Mouse (Mus musculus) embryonic facial prominence, embryonic 15.5 days (tissue): ENCODE measurements around the gene Hist1h1e. TPM values are rescaled to one million over a fixed set of nuclear protein-coding genes. Genes with fewer than 3 reads are reported as not detected.

Experiments
- ATAC-seq: fragments of 200-750 bp; cut with Nextera tagmentation; 2 replicates; pipeline ENCODE4 v1.8.0; 2017; ENCODE audit warnings: low read depth, moderate TSS enrichment; ENCODE audit not compliant: insufficient number of reproducible peaks, low FRiP score, low TSS enrichment
- H3K27ac ChIP-seq: fragments of 300-500 bp; sonication (generic); replicated peaks from 2 replicates; pipeline ENCODE4 v1.5.1; 2015; ENCODE audit warnings: mild to moderate bottlenecking, inconsistent platforms
- H3K27me3 ChIP-seq: fragments of 300-500 bp; sonication (generic); 2 replicates; pipeline ENCODE4 v1.6.1; 2015; ENCODE audit warnings: inconsistent platforms
- H3K36me3 ChIP-seq: fragments of 300-500 bp; sonication (generic); 2 replicates; pipeline ENCODE4 v1.6.1; 2015; ENCODE audit warnings: mild to moderate bottlenecking, inconsistent platforms
- H3K4me1 ChIP-seq: fragments of 300-500 bp; sonication (generic); 2 replicates; pipeline ENCODE4 v1.6.1; 2015; ENCODE audit warnings: inconsistent platforms
- H3K4me2 ChIP-seq: fragments of 300-500 bp; sonication (generic); replicated peaks from 2 replicates; pipeline ENCODE4 v1.6.1; 2015; ENCODE audit warnings: mild to moderate bottlenecking, inconsistent platforms
- H3K4me3 ChIP-seq: fragments of 300-500 bp; sonication (generic); replicated peaks from 2 replicates; pipeline ENCODE4 v1.5.1; 2015; ENCODE audit warnings: mild to moderate bottlenecking, inconsistent platforms
- H3K9ac ChIP-seq: fragments of 300-500 bp; sonication (generic); 2 replicates; pipeline ENCODE4 v1.6.1; 2015; ENCODE audit warnings: inconsistent platforms
- H3K9me3 ChIP-seq: fragments of 300-500 bp; sonication (generic); replicated peaks from 2 replicates; pipeline ENCODE4 v1.6.1; 2016; ENCODE audit warnings: inconsistent platforms
- WGBS: fragments of 180-500 bp; shearing (Covaris S2); methylation state at CpG from one replicate; pipeline ENCODE4 v1.1.7; 2015; 5-methylcytosine and 5-hydroxymethylcytosine counted together
- microRNA-seq: library from miRNA; unstranded; fragments of <30 nt; microRNA quantifications from one replicate; pipeline ENCODE4, GENCODE M21; 2016; ENCODE audit warnings: borderline number of aligned reads
- polyA plus RNA-seq: library from polyadenylated mRNA; unstranded; fragments of >200 nt; fragmentation: Nextera tagmentation; extraction: Ambion mirVana; gene quantifications from 2 replicates; pipeline ENCODE4 v1.2.1, GENCODE M21; 2015

Gene Hist1h1e
- polyA plus RNA-seq, 1 experiment from 2014 or later = 14.7 TPM

- peak within 1 kb of the TSS; percentile 49 for H3K4me3 ChIP-seq
- H3K9ac ChIP-seq = peak within 1 kb of the TSS; percentile 47
- no peaks in the 10 kb centered on the region for H3K36me3 ChIP-seq
- no peaks in the 10 kb centered on the region for H3K27me3 ChIP-seq
- peak within 1 kb of the TSS; percentile 96 for H3K27ac ChIP-seq
- ATAC-seq = peak; percentile 90
- peaks cover 17% of the 10 kb centered on the region for H3K4me1 ChIP-seq
- no peaks in the 10 kb centered on the region for H3K9me3 ChIP-seq
- WGBS = 0% methylated on average over 18 of the region's 18 CpGs
- H3K4me2 ChIP-seq = peak within 1 kb of the TSS; percentile 59
Observed at GRCm38 (mm10) chr13:23571022-23571503, 51.3 kb downstream of the Hist1h1e start, which contains the start of the genes Hist1h2ae and Hist1h2bg. TSS of gene Hist1h2ae (minus strand) at chr13:23571220. TSS of gene Hist1h2bg (plus strand) at chr13:23571396.

Small RNA genes within 50 kb of the gene (microRNA-seq; reads per million reads assigned to microRNA genes)
- gene Gm44359 (not detected), gene Gm44394 (not detected)

Other genes starting within 250 kb of the Hist1h1e start
- gene Abt1, start 198.7 kb downstream of the Hist1h1e start, polyA plus RNA-seq = 12.2 and 12.7 TPM in 2 replicates
- gene Btn1a1, start 156.7 kb downstream of the Hist1h1e start, polyA plus RNA-seq = 0.04 TPM in 1 of 2 replicates, not detected in the other
- 0.55 and 0.65 TPM in 2 replicates for gene Btn2a2, start 133.7 kb downstream of the Hist1h1e start, polyA plus RNA-seq
- 6.1 and 7.1 TPM in 2 replicates for gene Hist1h4h, start 91.5 kb downstream of the Hist1h1e start, polyA plus RNA-seq
- gene Hist1h2af, start 88.7 kb downstream of the Hist1h1e start, polyA plus RNA-seq = 2.7 and 3.4 TPM in 2 replicates
- gene Hist1h3g, start 87.1 kb downstream of the Hist1h1e start, polyA plus RNA-seq = 3.2 and 5.3 TPM in 2 replicates
- 1.0 and 1.1 TPM in 2 replicates for gene Hist1h2bh, start 79.2 kb downstream of the Hist1h1e start, polyA plus RNA-seq
- gene Hist1h3f, start 78.5 kb downstream of the Hist1h1e start, polyA plus RNA-seq = 0.25 and 0.37 TPM in 2 replicates
- gene Hist1h4f, start 70.9 kb downstream of the Hist1h1e start, polyA plus RNA-seq = 1.1 and 1.7 TPM in 2 replicates
- gene Hist1h1d, start 69.3 kb downstream of the Hist1h1e start, polyA plus RNA-seq = 0.44 and 0.55 TPM in 2 replicates
- 3.7 and 4.4 TPM in 2 replicates for gene Hist1h3e, start 60.2 kb downstream of the Hist1h1e start, polyA plus RNA-seq
- gene Hist1h2ae, start 51.3 kb downstream of the Hist1h1e start, polyA plus RNA-seq = 53.3 and 77.8 TPM in 2 replicates
- gene Hist1h2bg, start 51.2 kb downstream of the Hist1h1e start, polyA plus RNA-seq = 6.5 and 8.3 TPM in 2 replicates
- gene Hist1h2bf, start 48.4 kb downstream of the Hist1h1e start, polyA plus RNA-seq = 2.8 and 3.7 TPM in 2 replicates
- gene Hist1h2ad, start 48.2 kb downstream of the Hist1h1e start, polyA plus RNA-seq = 1.8 and 3.9 TPM in 2 replicates
- gene Hist1h3d, start 46.8 kb downstream of the Hist1h1e start, polyA plus RNA-seq = 5.0 and 6.0 TPM in 2 replicates
- 86.2 and 107 TPM in 2 replicates for gene Hist1h4d, start 41.0 kb downstream of the Hist1h1e start, polyA plus RNA-seq
- gene Hist1h2be, start 1.4 kb downstream of the Hist1h1e start, polyA plus RNA-seq = 2.7 and 3.6 TPM in 2 replicates
- 1.1 and 1.3 TPM in 2 replicates for gene Hist1h2ac, start 61.4 kb upstream of the Hist1h1e start, polyA plus RNA-seq
- gene Hist1h2bc, start 61.6 kb upstream of the Hist1h1e start, polyA plus RNA-seq = 63.3 and 66.8 TPM in 2 replicates
- gene Hist1h1t, start 73.3 kb upstream of the Hist1h1e start, polyA plus RNA-seq = not detected in 2 replicates
- 4.2 and 5.3 TPM in 2 replicates for gene Hist1h4c, start 75.9 kb upstream of the Hist1h1e start, polyA plus RNA-seq
- 8.7 and 13.0 TPM in 2 replicates for gene Hfe, start 88.3 kb upstream of the Hist1h1e start, polyA plus RNA-seq
- gene Hist1h1c, start 116.2 kb upstream of the Hist1h1e start, polyA plus RNA-seq = 36.4 TPM in 2 replicates
- gene Hist1h3c, start 123.0 kb upstream of the Hist1h1e start, polyA plus RNA-seq = 3.5 and 4.8 TPM in 2 replicates
- gene Hist1h2bb, start 124.2 kb upstream of the Hist1h1e start, polyA plus RNA-seq = 2.0 and 2.1 TPM in 2 replicates
- gene Hist1h2ab, start 128.6 kb upstream of the Hist1h1e start, polyA plus RNA-seq = 23.1 and 38.3 TPM in 2 replicates
- 8.4 and 9.7 TPM in 2 replicates for gene Hist1h3b, start 129.7 kb upstream of the Hist1h1e start, polyA plus RNA-seq
- gene Hist1h4b, start 134.5 kb upstream of the Hist1h1e start, polyA plus RNA-seq = 2.6 and 3.0 TPM in 2 replicates
- gene Hist1h4a, start 138.7 kb upstream of the Hist1h1e start, polyA plus RNA-seq = 0.39 and 0.42 TPM in 2 replicates
- gene Hist1h3a, start 139.8 kb upstream of the Hist1h1e start, polyA plus RNA-seq = 2.3 and 3.5 TPM in 2 replicates
- gene Hist1h1a, start 141.1 kb upstream of the Hist1h1e start, polyA plus RNA-seq = 1.8 and 1.9 TPM in 2 replicates
- gene Trim38, start 147.4 kb upstream of the Hist1h1e start, polyA plus RNA-seq = not detected in 2 replicates
- not detected in 2 replicates for gene Slc17a2, start 184.4 kb upstream of the Hist1h1e start, polyA plus RNA-seq
- not detected in 2 replicates for gene Slc17a3, start 216.9 kb upstream of the Hist1h1e start, polyA plus RNA-seq
- not detected in 2 replicates for gene Slc17a1, start 245.2 kb upstream of the Hist1h1e start, polyA plus RNA-seq